Mouse (Mus musculus) brain, embryonic 18.5 days (tissue): ENCODE results near the gene Afmid.

Source experiments
- DNase-seq: peaks from one replicate; pipeline ENCODE4 v3.0.0-alpha.2; 2012; ENCODE audit warnings: low read depth, low spot score

Gene Afmid

DNA sequence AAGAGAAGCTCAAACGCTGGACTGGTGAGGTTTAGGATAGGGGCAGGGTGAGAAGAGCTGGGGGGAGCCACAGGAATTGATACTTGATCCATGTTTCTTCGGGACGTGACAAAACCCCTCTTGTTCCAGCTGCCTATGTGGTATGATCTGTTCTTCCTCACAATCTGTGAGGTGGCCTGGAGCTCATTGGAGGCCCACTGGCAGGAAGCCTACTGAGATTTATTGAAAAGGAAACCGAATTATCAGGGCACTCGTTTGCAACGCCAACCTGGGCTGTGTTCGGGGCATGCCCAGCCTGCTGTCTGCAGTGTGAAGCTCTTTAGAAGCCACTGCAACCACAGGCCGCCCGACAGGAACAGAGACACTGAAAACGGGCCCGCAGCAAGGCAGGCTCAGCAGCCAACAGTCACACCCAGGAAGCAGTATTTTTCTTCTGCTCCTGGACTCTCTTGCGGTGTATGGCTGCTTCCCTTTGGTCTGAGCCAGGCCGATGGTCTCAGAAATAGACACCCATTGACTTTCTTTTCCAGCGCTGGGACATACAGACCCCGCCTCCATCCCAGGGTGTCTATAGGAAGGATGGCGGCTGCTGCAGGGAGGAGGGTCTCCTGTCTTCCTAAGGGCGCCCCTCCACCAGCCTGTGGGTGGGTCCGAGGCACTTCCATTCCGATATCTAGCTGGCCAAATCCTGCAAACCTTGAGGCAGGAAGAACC lies 22.7 kb downstream of the Afmid start:
- DNase-seq: no peak

DNA sequence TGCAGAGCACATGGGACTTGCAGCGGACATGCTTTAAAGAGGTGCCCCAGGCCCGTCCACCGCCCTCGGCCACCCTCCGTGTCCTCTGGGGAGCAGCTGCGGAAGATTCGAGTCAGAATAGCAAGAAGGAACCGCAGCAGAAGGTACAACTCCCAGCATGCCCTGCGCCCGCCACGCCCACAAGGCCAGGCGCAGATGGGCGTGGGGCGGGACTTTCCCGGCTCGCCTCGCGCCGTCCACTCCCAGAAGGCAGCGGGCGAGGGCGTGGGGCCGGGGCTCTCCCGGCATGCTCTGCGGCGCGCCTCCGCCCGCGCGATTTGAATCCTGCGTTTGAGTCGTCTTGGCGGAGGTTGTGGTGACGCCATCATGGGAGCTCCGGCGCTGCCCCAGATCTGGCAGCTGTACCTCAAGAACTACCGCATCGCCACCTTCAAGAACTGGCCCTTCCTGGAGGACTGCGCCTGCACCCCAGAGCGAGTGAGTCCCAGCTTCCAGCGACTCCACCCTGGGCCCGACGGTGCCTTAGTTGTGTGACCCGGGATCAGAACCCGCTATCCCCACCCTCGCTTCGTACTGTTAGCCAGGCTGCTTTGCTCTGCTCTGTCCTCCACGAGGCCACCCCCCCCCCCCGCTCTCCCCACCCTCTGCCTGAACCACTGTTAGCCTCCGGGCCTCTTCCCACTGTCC lies 23.4 kb downstream of the Afmid start, which contains the start of gene Birc5:
Gene Birc5 (plus strand): TSS at position 267 of the 687 bp plus-strand sequence.
- DNase-seq: peak; percentile 90

DNA sequence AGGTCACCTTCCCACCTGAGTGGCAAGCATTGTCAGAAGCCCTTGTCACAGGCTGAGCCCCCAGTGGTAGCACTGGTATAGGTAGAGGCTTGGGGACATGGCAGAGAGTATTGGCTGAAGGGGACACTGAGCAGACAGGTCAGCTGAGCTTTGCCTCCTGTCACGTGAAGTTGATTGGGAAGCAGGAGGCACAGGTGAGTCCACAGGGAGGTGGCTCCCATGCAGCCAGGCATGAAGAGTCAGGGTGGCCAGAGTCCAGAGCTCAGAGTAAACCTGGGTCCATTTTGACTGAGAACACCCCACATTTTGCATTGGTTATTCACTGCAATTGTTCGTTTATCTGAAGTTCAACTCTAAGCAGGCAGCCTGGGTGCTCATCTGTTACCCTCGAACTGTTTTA lies 27.2 kb downstream of the Afmid start:
- no peak for DNase-seq

DNA sequence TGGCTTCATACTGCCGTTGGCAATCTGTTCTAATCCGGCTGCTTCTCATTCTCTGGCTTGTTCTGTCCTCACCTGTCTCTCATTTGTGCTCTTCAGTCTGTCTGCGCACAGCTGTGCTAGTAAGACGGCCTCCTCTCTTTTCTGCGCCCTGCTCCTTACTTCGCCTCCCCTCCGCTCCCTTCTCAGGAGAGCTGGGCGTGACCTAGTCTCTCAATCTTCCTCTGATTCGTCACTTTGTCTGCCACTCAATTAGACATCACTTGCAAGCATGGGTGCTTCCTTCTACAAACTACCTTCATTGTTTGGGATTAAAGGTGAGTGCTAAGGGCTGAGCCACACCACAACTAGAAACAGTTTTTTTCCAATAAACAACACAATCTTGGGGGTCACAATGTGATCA lies 28.5 kb downstream of the Afmid start:
- DNase-seq: no peak

- no peak for DNase-seq
These were observed 29.6 kb downstream of the Afmid start for GRCm38 (mm10) chr11:117855360-117855759.

DNA sequence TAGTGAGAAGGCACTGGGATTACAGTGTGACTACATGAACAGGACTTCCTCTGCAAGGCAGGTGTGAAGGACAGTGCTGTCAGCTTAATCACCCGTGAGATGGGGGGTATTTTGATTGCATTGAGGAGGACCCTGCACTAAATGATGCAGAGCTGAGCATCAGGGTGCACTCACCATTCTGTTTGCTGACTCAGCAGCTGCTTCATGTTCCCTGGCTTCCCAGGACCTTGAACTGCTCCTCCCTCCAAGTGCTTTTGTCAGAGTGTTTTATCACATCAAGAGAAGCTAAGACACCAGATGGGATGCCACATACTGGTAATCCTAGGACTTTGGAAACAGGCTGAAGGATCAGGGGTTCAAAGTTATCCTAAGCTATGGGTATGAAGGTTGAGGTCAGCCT lies 30.3 kb downstream of the Afmid start:
- no peak for DNase-seq

- no peak for DNase-seq
These were observed 31.7 kb downstream of the Afmid start for GRCm38 (mm10) chr11:117857462-117857861.

DNA sequence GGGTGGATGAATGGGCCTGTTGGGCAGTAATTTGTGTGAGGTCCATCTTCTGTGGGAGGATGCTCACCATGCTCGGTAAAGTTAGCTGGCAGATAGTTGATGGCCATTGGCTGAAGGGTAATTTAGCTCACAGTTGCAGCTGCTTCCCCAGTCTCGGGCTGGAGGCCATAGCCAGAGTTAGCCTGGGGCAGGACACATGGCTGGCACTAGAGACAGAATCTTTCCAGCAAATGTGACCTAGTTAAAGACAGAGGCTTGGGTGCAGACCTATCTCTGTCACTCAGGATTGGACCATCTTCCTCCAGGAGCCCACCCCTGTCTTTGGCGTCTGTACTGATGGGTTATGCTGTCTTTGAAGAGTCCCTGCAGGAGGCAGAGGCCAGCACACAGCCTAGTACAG lies 32.7 kb downstream of the Afmid start:
- no peak for DNase-seq

DNA sequence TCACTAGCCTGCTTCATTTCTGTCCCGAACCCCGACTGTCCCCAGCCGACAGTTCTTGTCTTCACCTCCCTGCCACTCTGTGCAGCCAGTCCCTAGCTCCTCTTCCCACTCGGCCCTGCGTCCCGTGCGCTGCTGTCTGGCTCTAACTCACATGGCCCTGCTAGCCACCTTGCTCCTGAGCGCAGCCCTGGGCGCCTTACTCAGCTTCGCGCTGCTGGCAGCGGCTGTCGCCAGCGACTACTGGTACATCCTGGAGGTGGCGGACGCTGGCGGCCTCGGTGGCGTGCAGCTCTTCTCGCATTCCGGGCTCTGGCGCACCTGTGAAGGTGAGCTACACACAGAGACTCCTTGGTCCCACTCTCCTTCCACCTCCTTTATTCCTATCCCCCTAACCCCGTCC lies 34.9 kb downstream of the Afmid start, which contains the start of gene Tmem235:
Gene Tmem235 (plus strand): TSS at position 152 of the 400 bp plus-strand sequence.
- no peak for DNase-seq

- no peak for DNase-seq
These were observed 37.6 kb downstream of the Afmid start for GRCm38 (mm10) chr11:117863174-117863856.

GRCm38 (mm10) chr11:117864805-117865204 lies 39.1 kb downstream of the Afmid start:
- no peak for DNase-seq

- DNase-seq: no peak
These were observed 40.3 kb downstream of the Afmid start for GRCm38 (mm10) chr11:117865988-117866387.

GRCm38 (mm10) chr11:117870688-117871365 lies 45.1 kb downstream of the Afmid start:
- peak; percentile 68 for DNase-seq

DNA sequence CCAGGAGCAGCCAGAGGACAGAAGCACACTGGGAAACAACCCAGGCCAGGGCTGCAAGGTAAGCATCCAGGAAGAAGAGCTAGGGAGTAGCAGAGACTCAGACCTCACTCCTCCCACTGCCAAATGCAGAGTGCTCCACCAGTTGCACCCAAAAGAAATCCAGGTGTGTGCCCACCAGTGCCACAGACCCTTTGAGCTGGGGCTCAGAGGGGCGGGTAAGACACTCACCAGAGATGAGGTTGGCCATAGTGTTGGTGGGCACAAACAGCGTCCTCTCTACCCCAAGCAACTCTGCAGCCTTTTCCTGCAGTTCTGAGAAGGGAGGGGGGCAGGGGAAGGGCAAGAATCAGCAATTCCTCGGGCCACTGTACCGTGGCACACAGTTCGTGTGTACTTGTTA lies 45.7 kb downstream of the Afmid start:
- DNase-seq: no peak

- no peak for DNase-seq
These were observed 46.3 kb downstream of the Afmid start for GRCm38 (mm10) chr11:117871911-117872584.

DNA sequence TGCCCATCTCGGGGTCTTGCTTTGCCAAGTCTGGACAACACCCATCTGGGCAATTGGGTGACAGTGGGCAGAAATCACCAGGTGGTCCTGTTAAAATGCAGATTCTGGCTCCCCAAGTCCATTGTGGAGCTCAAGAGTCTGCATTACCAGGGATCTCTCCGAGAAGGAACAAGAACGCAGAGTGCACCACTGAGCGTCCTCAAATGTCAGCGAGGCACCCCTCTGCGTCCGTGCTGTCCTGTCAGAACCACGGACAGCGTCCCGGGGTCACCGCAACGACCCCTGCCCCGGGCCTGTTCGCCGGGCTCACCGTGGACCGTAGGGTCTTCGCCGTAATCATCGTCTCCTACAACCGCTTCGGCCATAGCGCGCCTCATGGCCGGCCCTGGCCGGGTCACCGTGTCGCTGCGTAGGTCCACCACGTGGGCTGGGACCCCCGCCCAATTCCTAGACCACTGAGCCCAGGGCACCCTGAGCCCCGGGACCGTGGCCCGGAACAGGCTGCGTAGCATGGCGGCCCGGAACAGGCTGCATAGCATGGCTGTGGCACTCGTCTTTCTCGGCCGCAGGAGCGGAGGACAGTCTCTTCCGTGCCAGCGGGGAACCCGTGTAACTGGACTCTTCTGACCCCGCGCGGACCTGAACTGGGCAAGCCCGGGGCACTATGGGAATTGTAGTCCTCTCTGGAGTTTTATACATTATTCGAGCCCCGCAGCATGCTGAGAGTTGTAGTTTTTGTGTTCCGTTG lies 47.3 kb downstream of the Afmid start, which contains the start of gene Tha1:
Gene Tha1 (minus strand): TSS at position 621 of the 748 bp plus-strand sequence.
- no peak for DNase-seq

DNA sequence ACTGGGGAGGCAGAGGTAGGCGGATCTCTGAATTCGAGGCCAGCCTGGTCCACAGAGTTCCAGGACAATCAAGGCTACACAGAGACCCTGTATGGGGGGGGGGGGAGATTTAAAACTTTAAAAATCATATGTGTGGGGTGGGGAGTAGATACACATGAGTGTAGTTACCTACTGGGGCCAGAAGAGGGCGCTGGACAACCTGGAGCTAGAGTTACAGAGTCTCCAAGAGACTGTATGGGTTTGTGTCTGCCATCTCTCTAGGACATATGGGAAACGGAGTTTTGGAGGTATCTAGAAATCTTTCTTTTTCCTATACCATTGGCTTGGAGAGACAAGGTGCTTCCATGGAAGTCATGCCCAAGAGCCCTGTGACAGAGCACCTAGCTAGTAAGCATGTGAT lies 48.7 kb downstream of the Afmid start:
- no peak for DNase-seq

DNA sequence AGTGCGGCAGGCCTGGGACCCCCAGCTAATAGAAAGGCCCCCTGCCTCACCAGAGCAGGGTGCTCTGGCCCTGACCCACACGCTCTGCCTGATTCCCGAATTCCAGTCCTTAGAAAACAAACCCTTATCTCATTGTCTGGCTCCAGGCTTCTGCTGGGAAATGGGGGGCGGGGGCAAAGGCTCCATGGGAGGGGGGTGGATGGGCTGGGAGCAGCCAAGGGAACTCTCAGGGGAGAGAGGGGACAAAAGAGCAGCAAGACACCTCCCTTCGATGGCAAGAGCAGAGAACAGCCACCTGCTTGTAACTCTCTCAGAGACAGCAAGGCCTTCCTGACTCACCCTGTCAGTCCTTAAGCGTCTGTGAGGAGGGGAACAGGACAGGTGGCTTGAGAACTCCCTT lies 50.0 kb downstream of the Afmid start:
- DNase-seq: no peak

DNA sequence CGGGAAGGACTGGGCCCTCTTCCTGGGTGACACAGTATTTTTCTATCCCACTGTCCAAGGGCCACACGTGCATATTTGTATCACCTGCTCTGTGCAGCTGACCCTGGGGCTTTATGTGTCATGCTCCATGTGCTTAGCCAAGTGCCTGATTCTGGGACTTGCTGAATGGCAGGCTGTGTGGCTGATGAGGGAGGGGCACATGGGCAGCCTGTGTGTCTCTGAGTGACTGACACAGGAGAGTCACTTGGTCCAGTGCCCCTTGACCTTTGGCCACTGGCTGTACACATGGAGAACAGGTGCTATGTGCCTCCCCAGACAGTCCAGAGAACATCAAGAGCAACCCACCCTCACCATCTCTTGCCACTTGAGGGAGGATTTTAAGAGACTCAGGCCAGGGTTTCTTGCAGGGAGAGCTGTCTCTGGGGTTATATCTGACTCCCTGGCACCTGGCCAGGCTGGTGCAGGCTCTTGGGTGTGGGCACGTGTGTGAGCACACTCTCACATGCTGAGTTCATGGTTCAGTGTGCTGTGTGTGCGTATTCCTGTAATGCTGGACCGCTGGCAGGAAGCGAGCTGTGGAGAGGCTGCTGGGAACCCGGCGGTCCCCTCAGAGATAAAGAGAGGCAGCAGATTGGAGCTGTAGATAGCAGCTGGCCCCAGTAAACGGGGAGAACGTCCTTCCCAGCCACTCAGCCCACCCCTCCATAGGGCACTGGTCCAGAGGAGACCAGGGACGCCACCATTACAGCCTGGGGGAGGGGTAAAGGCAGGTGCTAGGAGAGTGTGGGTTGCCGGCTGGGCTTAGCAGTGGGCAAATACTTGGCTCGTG lies 52.4 kb downstream of the Afmid start:
- DNase-seq: no peak

DNA sequence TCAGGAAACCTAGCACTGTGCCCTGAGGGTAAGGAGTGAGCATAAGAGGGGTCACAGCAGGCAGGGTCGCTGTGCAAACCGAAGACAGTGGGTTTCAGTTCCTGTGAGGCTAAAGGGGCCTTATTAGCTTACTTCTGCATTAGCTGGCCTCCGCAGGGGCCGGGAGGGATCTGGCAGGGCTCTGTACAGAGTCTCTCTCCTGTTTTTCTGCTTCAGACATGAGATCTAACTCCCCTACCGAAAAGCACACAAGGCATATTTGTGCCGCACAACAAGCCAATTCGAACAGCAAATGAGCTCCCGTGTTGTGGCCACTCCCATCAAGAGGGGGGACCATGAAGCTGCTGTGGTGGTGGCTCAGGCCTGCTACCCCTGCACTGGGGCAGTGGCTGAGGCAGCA lies 53.2 kb downstream of the Afmid start:
- no peak for DNase-seq
